Comparison of ENCODE assay signal across 8 mouse cellular contexts in genomic region chr15:83563857-83564651, GRCm38 (mm10). TPM values are rescaled to one million over a fixed set of nuclear protein-coding genes. Genes with fewer than 3 reads are reported as not detected.
DNase-seq lines count a peak whose midpoint lies in the region; ATAC-seq and TF ChIP-seq lines count a peak whose summit lies in the region.

No protein-coding gene starts in this region.

- no peaks in the 10 kb centered on the region for H3K9me3 ChIP-seq in embryonic facial prominence, embryonic 15.5 days (replicated peaks)
- no peaks in the 10 kb centered on the region for H3K9me3 ChIP-seq in midbrain, embryonic 11.5 days (ENCODE audit: control insufficient read depth, low read length)
- no peaks in the 10 kb centered on the region for H3K9me3 ChIP-seq in stomach, embryonic 14.5 days (ENCODE audit: control insufficient read depth, low read depth, low read length)

- H3K4me2 ChIP-seq in embryonic facial prominence, embryonic 15.5 days (replicated peaks) = peak overlapping the region; percentile 95
- peak overlapping the region; percentile 73 for H3K4me2 ChIP-seq in midbrain, embryonic 11.5 days
- peak overlapping the region; percentile 99 for H3K4me2 ChIP-seq in stomach, embryonic 14.5 days (replicated peaks; ENCODE audit: low read depth, low read length)

- H3K9ac ChIP-seq in embryonic facial prominence, embryonic 15.5 days = peak overlapping the region; percentile 46
- H3K9ac ChIP-seq in midbrain, embryonic 11.5 days (ENCODE audit: low read length) = peak overlapping the region; percentile 66
- H3K9ac ChIP-seq in stomach, embryonic 14.5 days (replicated peaks; ENCODE audit: low read depth, low read length) = peak overlapping the region; percentile 50

- intact Hi-C loops in heart, postnatal 14 days (cut with DNase I) = loop anchor here (2.0 kb wide), 1 partner anchor 35 kb away; no protein-coding TSS in a partner anchor

- ATAC-seq in embryonic facial prominence, embryonic 15.5 days (ENCODE audit: insufficient number of reproducible peaks, low FRiP score, low TSS enrichment, low read depth) = no peak
- ATAC-seq in midbrain, embryonic 11.5 days (ENCODE audit: low FRiP score) = peak; percentile 61
- peak; percentile 43; the same call in 1 of the 2 replicates for ATAC-seq in stomach, embryonic 14.5 days (ENCODE audit: insufficient number of reproducible peaks, insufficient read depth, low FRiP score, low read depth)

- no peaks in the 10 kb centered on the region for H3K36me3 ChIP-seq in testis, adult 2 months (ENCODE audit: control insufficient read depth, insufficient read depth, low read length)
- H3K36me3 ChIP-seq in embryonic facial prominence, embryonic 15.5 days = no peaks in the 10 kb centered on the region
- H3K36me3 ChIP-seq in midbrain, embryonic 11.5 days (ENCODE audit: control insufficient read depth, insufficient read depth, low read length) = no peaks in the 10 kb centered on the region
- H3K36me3 ChIP-seq in stomach, embryonic 14.5 days (ENCODE audit: control insufficient read depth, insufficient read depth, low read length) = no peaks in the 10 kb centered on the region

- no peak for TF ChIP-seq CTCF in testis, adult 2 months (IDR thresholded peaks at IDR 0.05; ENCODE audit: control insufficient read depth, insufficient read depth, insufficient replicate concordance, low read depth, low read length)

- H3K4me1 ChIP-seq in testis, adult 2 months (ENCODE audit: control insufficient read depth, insufficient read depth, low read length) = peaks cover 8% of the 10 kb centered on the region
- H3K4me1 ChIP-seq in embryonic facial prominence, embryonic 15.5 days = peaks cover 22% of the 10 kb centered on the region
- H3K4me1 ChIP-seq in midbrain, embryonic 11.5 days (ENCODE audit: control insufficient read depth, insufficient read depth, low read length) = peaks cover 6% of the 10 kb centered on the region
- peaks cover 11% of the 10 kb centered on the region for H3K4me1 ChIP-seq in stomach, embryonic 14.5 days (ENCODE audit: control insufficient read depth, insufficient read depth, low read length)

- no peaks in the 10 kb centered on the region for H3K27me3 ChIP-seq in testis, adult 2 months (ENCODE audit: control insufficient read depth, insufficient read depth, low read length)
- H3K27me3 ChIP-seq in embryonic facial prominence, embryonic 15.5 days = no peaks in the 10 kb centered on the region
- no peaks in the 10 kb centered on the region; the same call in none of the 2 replicates for H3K27me3 ChIP-seq in midbrain, embryonic 11.5 days (ENCODE audit: control insufficient read depth, insufficient read depth, low read length)
- no peaks in the 10 kb centered on the region for H3K27me3 ChIP-seq in stomach, embryonic 14.5 days (ENCODE audit: control insufficient read depth, insufficient read depth, low read length)

- 0 out of 2 replicates have a peak, but pooled peaks have one; percentile 21 for TF ChIP-seq POLR2A in testis, adult 2 months (IDR thresholded peaks at IDR 0.05; ENCODE audit: control insufficient read depth, low read depth, low read length)

- H3K4me3 ChIP-seq in testis, adult 2 months (ENCODE audit: control insufficient read depth, low read depth, low read length) = peak overlapping the region; percentile 65
- H3K4me3 ChIP-seq in embryonic facial prominence, embryonic 15.5 days (replicated peaks) = peak overlapping the region; percentile 47
- peak overlapping the region; percentile 40 for H3K4me3 ChIP-seq in midbrain, embryonic 11.5 days (ENCODE audit: low read depth, low read length)
- peak overlapping the region; percentile 51 for H3K4me3 ChIP-seq in stomach, embryonic 14.5 days (ENCODE audit: low read depth, low read length)

- DNase-seq in testis, postnatal 14 days (ENCODE audit: low spot score) = no peak
- DNase-seq in heart, postnatal 14 days = peak; percentile 53 to 63
- peak; percentile 46 for DNase-seq in large intestine, adult 2 months (ENCODE audit: low read depth, low spot score)
- peak; percentile 97 for DNase-seq in midbrain, embryonic 11.5 days (ENCODE audit: low spot score, missing footprints)
- DNase-seq in right cerebral cortex, postnatal 10 days (ENCODE audit: low spot score in 2 of 2) = no peak

- H3K27ac ChIP-seq in testis, adult 2 months (ENCODE audit: control insufficient read depth, insufficient read depth, low read depth, low read length) = peak overlapping the region; percentile 47; the same call in 1 of the 2 replicates
- peak overlapping the region; percentile 71 for H3K27ac ChIP-seq in embryonic facial prominence, embryonic 15.5 days (replicated peaks)
- H3K27ac ChIP-seq in midbrain, embryonic 11.5 days (ENCODE audit: low read depth, low read length) = no peak overlapping the region
- H3K27ac ChIP-seq in stomach, embryonic 14.5 days (ENCODE audit: low read length) = peak overlapping the region; percentile 33; the same call in 1 of the 2 replicates

- WGBS in embryonic facial prominence, embryonic 15.5 days = 3% methylated on average over 27 of the region's 27 CpGs
- WGBS in large intestine, adult 2 months = 1% methylated on average over 27 of the region's 27 CpGs
- WGBS in midbrain, embryonic 11.5 days = 2% methylated on average over 27 of the region's 27 CpGs
- WGBS in stomach, embryonic 14.5 days = 2% methylated on average over 27 of the region's 27 CpGs

RNA-seq across cellular contexts. Expression of gene Mcat, which starts 0.5 kb away (rescaled TPM):
- 49.8 and 55.1 TPM in 2 replicates for polyA plus RNA-seq in testis, adult 2 months (2012; rRNA removed)
- 34.9 and 38.1 TPM in 2 replicates for polyA plus RNA-seq in embryonic facial prominence, embryonic 15.5 days (2015; fragmentation: Nextera tagmentation; extraction: Ambion mirVana)
- 10 to 100 TPM; 32.9 to 33.0 TPM for total RNA-seq in heart, postnatal 14 days (2021)
- 16.5 and 18.0 TPM in 2 replicates for polyA plus RNA-seq in large intestine, adult 2 months (2012; rRNA removed)
- 36.6 and 39.1 TPM in 2 replicates for polyA plus RNA-seq in midbrain, embryonic 11.5 days (2014; fragmentation: Nextera tagmentation; extraction: Ambion mirVana)
- polyA plus RNA-seq in stomach, embryonic 14.5 days (2014; fragmentation: Nextera tagmentation; extraction: Ambion mirVana) = 35.6 and 38.3 TPM in 2 replicates

RNA-seq across cellular contexts. Expression of gene Tspo, which starts 0.7 kb away (rescaled TPM):
- 19.5 and 20.2 TPM in 2 replicates for polyA plus RNA-seq in testis, adult 2 months (2012; rRNA removed)
- 66.7 and 71.7 TPM in 2 replicates for polyA plus RNA-seq in embryonic facial prominence, embryonic 15.5 days (2015; fragmentation: Nextera tagmentation; extraction: Ambion mirVana)
- 10 to 100 TPM; 64.8 to 66.0 TPM for total RNA-seq in heart, postnatal 14 days (2021)
- 166 and 168 TPM in 2 replicates for polyA plus RNA-seq in large intestine, adult 2 months (2012; rRNA removed)
- polyA plus RNA-seq in midbrain, embryonic 11.5 days (2014; fragmentation: Nextera tagmentation; extraction: Ambion mirVana) = 25.0 and 27.8 TPM in 2 replicates
- 80.3 and 82.5 TPM in 2 replicates for polyA plus RNA-seq in stomach, embryonic 14.5 days (2014; fragmentation: Nextera tagmentation; extraction: Ambion mirVana)

RNA-seq across cellular contexts. Expression of gene Ttll12, which starts 30.9 kb away (rescaled TPM):
- 8.2 and 10.5 TPM in 2 replicates for polyA plus RNA-seq in testis, adult 2 months (2012; rRNA removed)
- polyA plus RNA-seq in embryonic facial prominence, embryonic 15.5 days (2015; fragmentation: Nextera tagmentation; extraction: Ambion mirVana) = 33.5 and 35.4 TPM in 2 replicates
- 1 to 10 TPM; 5.1 to 6.0 TPM for total RNA-seq in heart, postnatal 14 days (2021)
- 19.8 and 22.2 TPM in 2 replicates for polyA plus RNA-seq in large intestine, adult 2 months (2012; rRNA removed)
- 46.5 and 46.9 TPM in 2 replicates for polyA plus RNA-seq in midbrain, embryonic 11.5 days (2014; fragmentation: Nextera tagmentation; extraction: Ambion mirVana)
- 37.5 and 40.3 TPM in 2 replicates for polyA plus RNA-seq in stomach, embryonic 14.5 days (2014; fragmentation: Nextera tagmentation; extraction: Ambion mirVana)

RNA-seq across cellular contexts. Expression of gene Bik, which starts 37.4 kb away (rescaled TPM):
- polyA plus RNA-seq in testis, adult 2 months (2012; rRNA removed) = 9.8 and 11.0 TPM in 2 replicates
- polyA plus RNA-seq in embryonic facial prominence, embryonic 15.5 days (2015; fragmentation: Nextera tagmentation; extraction: Ambion mirVana) = 3.9 and 5.5 TPM in 2 replicates
- 10 to 100 TPM; 11.2 to 12.9 TPM for total RNA-seq in heart, postnatal 14 days (2021)
- polyA plus RNA-seq in large intestine, adult 2 months (2012; rRNA removed) = 3.1 and 6.6 TPM in 2 replicates
- 2.3 and 2.8 TPM in 2 replicates for polyA plus RNA-seq in midbrain, embryonic 11.5 days (2014; fragmentation: Nextera tagmentation; extraction: Ambion mirVana)
- 7.1 and 8.9 TPM in 2 replicates for polyA plus RNA-seq in stomach, embryonic 14.5 days (2014; fragmentation: Nextera tagmentation; extraction: Ambion mirVana)

RNA-seq across cellular contexts. Expression of gene Ttll1, which starts 53.4 kb away (rescaled TPM):
- 25.2 and 28.8 TPM in 2 replicates for polyA plus RNA-seq in testis, adult 2 months (2012; rRNA removed)
- 21.5 and 23.8 TPM in 2 replicates for polyA plus RNA-seq in embryonic facial prominence, embryonic 15.5 days (2015; fragmentation: Nextera tagmentation; extraction: Ambion mirVana)
- 10 to 100 TPM; 43.0 to 43.6 TPM for total RNA-seq in heart, postnatal 14 days (2021)
- polyA plus RNA-seq in large intestine, adult 2 months (2012; rRNA removed) = 4.3 and 4.4 TPM in 2 replicates
- 32.2 and 34.6 TPM in 2 replicates for polyA plus RNA-seq in midbrain, embryonic 11.5 days (2014; fragmentation: Nextera tagmentation; extraction: Ambion mirVana)
- 18.0 and 19.2 TPM in 2 replicates for polyA plus RNA-seq in stomach, embryonic 14.5 days (2014; fragmentation: Nextera tagmentation; extraction: Ambion mirVana)

Comparison
In these comparisons a context has a peak if more than half of its experiments do, and no peak if none do; other contexts are left out.
1. DNase-seq: peak in heart, postnatal 14 days (2 of 2), large intestine, adult 2 months (single experiment) and midbrain, embryonic 11.5 days (single experiment); none in testis, postnatal 14 days (single experiment) and right cerebral cortex, postnatal 10 days (0 of 2).
2. Peak in every context shown above with its lines, with median percentiles within 50 percentile points of each other: H3K4me3 ChIP-seq, H3K4me2 ChIP-seq and H3K9ac ChIP-seq.